Mouse (Mus musculus) cortical plate, adult 2 months (tissue): ENCODE measurements at regions not wholly inside any gene's neighbourhood (a gene's known extent, or its start where the extent isn't known, plus 50 kb on each side); places are given as distances from the start of the nearest gene placed in this dataset.

Experiments used
- H3K27ac ChIP-seq: fragments of 200-500 bp; 2 replicates; pipeline ENCODE4 v1.5.1; 2012; ENCODE audit warnings: low read length, control low read depth, inconsistent platforms; ENCODE audit not compliant: insufficient read depth
- H3K4me1 ChIP-seq: fragments of 200-500 bp; 2 replicates; pipeline ENCODE4 v1.6.1; 2011; ENCODE audit warnings: low read length; ENCODE audit not compliant: control insufficient read depth, insufficient read depth
- H3K4me3 ChIP-seq: fragments of 200-500 bp; 2 replicates; pipeline ENCODE4 v1.5.1; 2011; ENCODE audit warnings: mild to moderate bottlenecking, low read length, control low read depth; ENCODE audit not compliant: insufficient read depth
- CTCF ChIP-seq: fragments of 200-500 bp; IDR thresholded peaks from 2 replicates; pipeline ENCODE4 v1.5.1; 2011; ENCODE audit warnings: mild to moderate bottlenecking, control low read depth, low read length; ENCODE audit not compliant: insufficient read depth; ENCODE audit errors: extremely low read depth
- POLR2A ChIP-seq: fragments of 200-500 bp; IDR thresholded peaks from 2 replicates; pipeline ENCODE4 v1.6.1; 2011; ENCODE audit warnings: mild to moderate bottlenecking, low read length, control low read depth; ENCODE audit not compliant: insufficient read depth; ENCODE audit errors: extremely low read depth

DNA sequence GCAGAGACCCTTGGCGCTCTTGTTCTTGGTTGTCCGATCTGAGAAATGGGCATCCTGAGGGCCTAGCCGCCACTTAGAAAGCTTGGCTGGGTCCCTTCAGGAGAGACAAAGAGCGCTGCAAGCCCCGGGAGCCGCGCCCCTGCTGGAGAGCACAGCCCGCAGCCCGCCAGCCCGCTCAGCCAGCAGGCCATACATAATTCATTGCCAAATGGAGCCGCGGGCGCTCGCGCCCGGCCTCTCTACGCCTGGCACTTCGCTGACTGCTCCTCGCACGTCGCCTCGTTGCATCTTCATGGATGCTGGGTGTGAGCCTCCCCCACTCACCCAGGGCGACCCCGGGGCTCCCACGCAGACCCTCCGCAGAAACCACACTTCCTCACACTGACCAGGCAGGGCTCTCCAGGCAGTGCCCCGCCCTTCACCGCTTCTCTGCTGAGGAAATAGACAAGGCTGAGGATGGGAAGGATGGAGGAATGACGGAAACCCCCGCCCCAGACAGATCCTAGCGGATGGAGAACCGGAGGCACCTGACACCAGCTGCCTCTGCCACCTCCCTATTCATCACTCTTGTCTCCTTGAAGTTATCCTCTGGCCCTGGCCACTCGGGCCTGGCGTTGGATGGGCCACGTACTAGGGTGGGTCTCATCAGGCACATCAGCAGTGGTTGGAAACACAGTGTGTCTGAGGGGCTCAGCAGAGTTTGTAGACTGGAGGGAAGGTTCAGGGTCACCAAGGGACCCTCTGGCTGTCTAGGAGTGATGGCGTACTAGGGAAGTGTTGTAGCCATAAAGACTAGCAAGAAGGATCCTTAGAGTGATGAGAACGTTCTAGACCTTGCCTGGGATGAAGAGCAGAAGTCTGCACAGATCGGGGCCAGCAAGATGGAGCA lies 77.6 kb downstream of the 1700001O22Rik start:
- Histone ChIP-seq H3K27ac (0 out of 2 replicates have a peak overlapping the region, but pooled peaks have one; percentile 26), H3K4me3 (no peak overlapping the region), H3K4me1 (peaks cover 9% of the 10 kb centered on the region)
- TF ChIP-seq CTCF (no peak), POLR2A (no peak)

DNA sequence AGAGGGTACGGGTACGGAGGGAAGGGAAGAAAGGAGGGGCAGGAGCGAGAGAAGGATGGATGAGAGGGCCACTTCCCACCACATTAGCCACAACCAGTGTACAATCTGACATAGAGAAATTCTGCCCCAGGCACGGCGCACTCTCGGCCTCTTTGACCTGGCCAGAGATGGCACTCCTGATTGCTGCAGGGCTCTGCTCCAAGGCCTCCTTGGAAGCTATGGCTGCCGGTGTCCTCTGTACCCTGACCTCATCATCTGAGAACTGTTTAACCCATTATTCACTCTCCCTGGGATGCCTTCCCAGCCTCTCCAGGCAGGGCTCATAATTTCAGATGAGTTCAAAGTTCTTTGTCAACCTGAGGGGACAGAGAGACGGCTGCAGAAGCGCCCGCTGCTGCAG lies 78.3 kb downstream of the 1700001O22Rik start:
- Histone ChIP-seq H3K4me3 (no peak overlapping the region), H3K4me1 (peaks cover 10% of the 10 kb centered on the region)
- TF ChIP-seq POLR2A (no peak), CTCF (no peak)

GRCm38 (mm10) chr2:30724521-30724920 lies 78.9 kb downstream of the 1700001O22Rik start:
- peaks cover 14% of the 10 kb centered on the region for H3K4me1 ChIP-seq
- H3K4me3 ChIP-seq = no peak overlapping the region
- TF ChIP-seq CTCF (no peak), POLR2A (no peak)
- no peak overlapping the region for H3K27ac ChIP-seq

More for the DNA sequence above, 78.3 kb downstream of the 1700001O22Rik start:
- H3K27ac ChIP-seq = 0 out of 2 replicates have a peak overlapping the region, but pooled peaks have one; percentile 26

- TF ChIP-seq CTCF (no peak), POLR2A (no peak)
- Histone ChIP-seq H3K4me1 (peaks cover 22% of the 10 kb centered on the region), H3K4me3 (no peak overlapping the region), H3K27ac (peak overlapping the region; percentile 91)
Observed at GRCm38 (mm10) chr2:30723059-30723587, 80.3 kb downstream of the 1700001O22Rik start.

GRCm38 (mm10) chr2:30722263-30723050 lies 81.0 kb downstream of the 1700001O22Rik start:
- Histone ChIP-seq H3K4me3 (no peak overlapping the region), H3K27ac (peak overlapping the region; percentile 91), H3K4me1 (peaks cover 25% of the 10 kb centered on the region)
- TF ChIP-seq CTCF (no peak), POLR2A (no peak)

DNA sequence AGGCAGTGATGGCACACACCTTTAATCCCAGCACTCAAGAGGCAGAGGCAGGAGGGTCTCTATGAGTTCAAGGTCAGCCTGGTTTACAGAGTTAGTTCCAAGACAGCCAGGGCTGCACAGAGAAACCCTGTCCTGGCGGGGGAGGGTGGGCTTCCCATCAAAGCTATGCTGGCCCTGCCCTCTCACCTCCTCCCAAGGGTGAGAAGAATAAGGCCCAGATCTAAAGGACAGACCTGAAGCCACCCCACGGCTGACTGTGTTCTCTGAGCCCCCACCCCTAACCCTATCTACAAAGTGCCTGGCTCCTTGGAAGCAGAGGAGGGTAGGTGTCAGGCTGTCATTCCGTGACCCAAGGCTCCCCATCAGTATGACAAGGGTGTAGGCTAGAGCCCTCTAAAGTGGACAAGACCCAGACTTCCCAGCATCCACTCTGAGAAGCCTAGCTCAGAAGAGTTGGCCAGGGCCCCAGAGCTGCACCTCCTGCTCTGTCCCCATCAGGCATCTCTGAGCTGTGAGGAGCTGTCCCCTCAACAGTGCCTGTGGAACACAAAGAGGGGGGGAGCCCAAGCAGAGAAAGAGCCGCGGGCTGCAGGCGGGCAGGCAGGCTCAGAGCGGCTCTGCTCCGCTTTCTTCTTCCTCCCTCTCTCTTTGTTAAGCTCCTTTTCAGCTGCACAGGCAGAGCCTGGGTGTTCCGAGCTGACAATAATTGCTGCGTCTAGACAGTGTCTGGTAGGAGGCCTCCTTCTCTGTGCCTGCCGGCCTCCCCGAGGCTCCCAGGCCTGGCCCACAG lies 81.8 kb downstream of the 1700001O22Rik start:
- peaks cover 27% of the 10 kb centered on the region for H3K4me1 ChIP-seq
- H3K27ac ChIP-seq = peak overlapping the region; percentile 91
- TF ChIP-seq CTCF (no peak), POLR2A (peak; percentile 51; the same call in 1 of the 2 replicates)
- no peak overlapping the region for H3K4me3 ChIP-seq

DNA sequence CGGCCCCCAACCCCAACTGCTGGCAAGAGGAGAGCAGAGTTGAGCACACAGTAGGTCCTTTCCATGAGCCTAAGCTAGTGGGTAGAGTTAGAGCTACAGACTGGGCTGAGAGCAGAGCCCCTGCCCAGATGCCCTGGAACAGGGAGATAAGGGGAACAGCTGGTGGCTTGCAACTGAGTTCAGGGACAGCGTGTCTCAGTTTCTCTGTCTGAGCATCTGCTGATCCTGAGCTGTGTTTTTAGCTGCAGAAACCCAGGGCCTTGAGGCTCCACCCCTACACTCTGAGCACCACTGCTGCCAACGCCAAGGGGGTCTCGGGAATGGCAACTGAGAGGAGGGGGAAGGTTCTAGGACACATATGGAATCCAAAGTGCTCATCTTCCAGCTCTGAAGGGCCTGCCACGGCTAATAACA lies 82.4 kb downstream of the 1700001O22Rik start:
- TF ChIP-seq CTCF = no peak
- TF ChIP-seq POLR2A = no peak
- Histone ChIP-seq H3K4me1 (peaks cover 27% of the 10 kb centered on the region), H3K27ac (peak overlapping the region; percentile 91), H3K4me3 (no peak overlapping the region)

DNA sequence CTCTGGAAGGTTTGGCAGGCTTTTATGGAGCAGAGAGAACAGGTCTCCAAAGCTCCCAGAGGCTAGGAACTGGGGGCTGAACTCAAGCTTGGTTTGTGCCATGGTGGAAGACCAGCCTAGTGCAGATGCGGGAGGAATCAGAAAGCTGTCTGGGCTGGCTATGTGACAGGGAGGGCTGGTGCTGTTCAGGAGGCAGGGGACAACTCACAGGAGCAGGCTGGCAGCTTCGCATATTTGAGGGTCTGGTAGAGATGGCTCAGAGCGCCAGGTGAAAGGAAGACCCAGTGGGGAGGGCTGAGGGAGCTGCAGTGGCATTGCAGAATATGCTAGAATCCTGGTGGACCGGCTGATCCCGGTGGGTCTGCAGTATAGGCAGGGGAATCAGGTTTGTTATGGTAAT lies 83.2 kb downstream of the 1700001O22Rik start:
- TF ChIP-seq POLR2A (no peak), CTCF (no peak)
- no peak overlapping the region for H3K4me3 ChIP-seq
- peak overlapping the region; percentile 69 for H3K27ac ChIP-seq
- peaks cover 25% of the 10 kb centered on the region for H3K4me1 ChIP-seq
